Mouse (Mus musculus) megakaryocyte-erythroid progenitor cell, adult 5-6 weeks (primary cell): ENCODE measurements around the gene Crygb. TPM values are rescaled to one million over a fixed set of nuclear protein-coding genes. Genes with fewer than 3 reads are reported as not detected.

Source experiments
- total RNA-seq, 2 experiments: library from RNA; stranded (forward) in 1 of 2; stranded (reverse) in 1 of 2; fragments of 200-1000, 215-1000 nt in 1 of 2; fragments of >200 nt in 1 of 2; fragmentation: Nextera tagmentation in 1 of 2; gene quantifications; 2 replicates each; pipeline ENCODE4 v1.2.3; 2014 to 2017

Crygb gene
- total RNA-seq, 2 experiments from 2014 or later, result not detected

Other genes with a start within 250 kb of the Crygb start
- 4.3 and 8.1 TPM in 2 replicates for gene Plekhm3, start 125.5 kb downstream of the Crygb start, total RNA-seq (2014; fragmentation: Nextera tagmentation)
- 1.8 and 5.6 TPM in 2 replicates for gene Plekhm3, start 125.5 kb downstream of the Crygb start, total RNA-seq (2017)
- not detected in 2 replicates for gene Akr1cl, start 49.5 kb downstream of the Crygb start, total RNA-seq (2014; fragmentation: Nextera tagmentation)
- gene Akr1cl, start 49.5 kb downstream of the Crygb start, total RNA-seq (2017), result not detected in 2 replicates
- not detected in 2 replicates for gene Cryge, start 31.1 kb downstream of the Crygb start, total RNA-seq (2014; fragmentation: Nextera tagmentation)
- not detected in 2 replicates for gene Cryge, start 31.1 kb downstream of the Crygb start, total RNA-seq (2017)
- not detected in 2 replicates for gene Crygd, start 18.8 kb downstream of the Crygb start, total RNA-seq (2014; fragmentation: Nextera tagmentation)
- gene Crygd, start 18.8 kb downstream of the Crygb start, total RNA-seq (2017), result not detected in 2 replicates
- not detected in 2 replicates for gene Crygc, start 8.6 kb downstream of the Crygb start, total RNA-seq (2014; fragmentation: Nextera tagmentation)
- gene Crygc, start 8.6 kb downstream of the Crygb start, total RNA-seq (2017), result not detected in 2 replicates
- not detected in 2 replicates for gene Cryga, start 21.1 kb upstream of the Crygb start, total RNA-seq (2014; fragmentation: Nextera tagmentation)
- gene Cryga, start 21.1 kb upstream of the Crygb start, total RNA-seq (2017), result not detected in 2 replicates
- gene Gm28845, start 37.3 kb upstream of the Crygb start, total RNA-seq (2014; fragmentation: Nextera tagmentation), result not detected in 2 replicates
- not detected in 2 replicates for gene Gm28845, start 37.3 kb upstream of the Crygb start, total RNA-seq (2017)
- gene D630023F18Rik, start 40.9 kb upstream of the Crygb start, total RNA-seq (2014; fragmentation: Nextera tagmentation), result not detected in 2 replicates
- not detected in 2 replicates for gene D630023F18Rik, start 40.9 kb upstream of the Crygb start, total RNA-seq (2017)
- gene Idh1, start 104.2 kb upstream of the Crygb start, total RNA-seq (2014; fragmentation: Nextera tagmentation), result 5.7 and 12.6 TPM in 2 replicates
- 5.3 and 21.9 TPM in 2 replicates for gene Idh1, start 104.2 kb upstream of the Crygb start, total RNA-seq (2017)
- gene Pikfyve, start 104.4 kb upstream of the Crygb start, total RNA-seq (2014; fragmentation: Nextera tagmentation), result 15.4 and 38.5 TPM in 2 replicates
- 23.1 and 24.2 TPM in 2 replicates for gene Pikfyve, start 104.4 kb upstream of the Crygb start, total RNA-seq (2017)
- not detected in 2 replicates for gene Pth2r, start 199.8 kb upstream of the Crygb start, total RNA-seq (2014; fragmentation: Nextera tagmentation)
- gene Pth2r, start 199.8 kb upstream of the Crygb start, total RNA-seq (2017), result not detected in 2 replicates